Mouse (Mus musculus): ENCODE measurements around the gene Myh6. TPM values are rescaled to one million over a fixed set of nuclear protein-coding genes. Genes with fewer than 3 reads are reported as not detected.

Gene Myh6
- polyA plus RNA-seq (2012; rRNA removed) (0.77 and 2.1 TPM in 2 replicates), polyA plus RNA-seq (2014; fragmentation: Nextera tagmentation; extraction: Ambion mirVana) (4.8 and 7.3 TPM in 2 replicates)

GRCm38 (mm10) chr14:54966320-54966977, at the start of gene Myh6:
Myh6 (minus strand) TSS chr14:54966927.
- H3K27ac ChIP-seq (replicated peaks; ENCODE audit: low read depth, low read length) = no peak within 1 kb of the TSS
- WGBS = 64% methylated on average over 7 of the region's 7 CpGs
- H3K4me2 ChIP-seq (replicated peaks; ENCODE audit: low read depth, low read length, severe bottlenecking) = no peak within 1 kb of the TSS
- TF ChIP-seq POLR2A (IDR thresholded peaks at IDR 0.05; ENCODE audit: borderline replicate concordance, extremely low read depth, insufficient read depth, insufficient read length) = no peak
- no peaks in the 10 kb centered on the region for H3K9me3 ChIP-seq (ENCODE audit: control insufficient read depth, low read length)
- ATAC-seq (ENCODE audit: low FRiP score, low read depth) (no peak), DNase-seq (ENCODE audit: low spot score) (no peak)
- H3K4me1 ChIP-seq (ENCODE audit: control insufficient read depth, insufficient read depth, low read length) = no peaks in the 10 kb centered on the region
- H3K4me3 ChIP-seq (replicated peaks; ENCODE audit: low read length) = no peak within 1 kb of the TSS
- no peaks in the 10 kb centered on the region for H3K36me3 ChIP-seq (ENCODE audit: control insufficient read depth, insufficient read depth, low read length)
- H3K27me3 ChIP-seq (ENCODE audit: control insufficient read depth, insufficient read depth, low read length) = no peaks in the 10 kb centered on the region
- H3K9ac ChIP-seq (ENCODE audit: low read depth, low read length, severe bottlenecking) = no peak within 1 kb of the TSS

GRCm38 (mm10) chr14:55015767-55016111, 49.0 kb upstream of the Myh6 start:
- no peaks in the 10 kb centered on the region for H3K27me3 ChIP-seq (ENCODE audit: control insufficient read depth, insufficient read depth, low read length)
- peak overlapping the region; percentile 3; the same call in 1 of the 2 replicates for H3K27ac ChIP-seq (replicated peaks; ENCODE audit: low read depth, low read length)
- H3K4me2 ChIP-seq (replicated peaks; ENCODE audit: low read depth, low read length, severe bottlenecking) = peak overlapping the region; percentile 74
- peaks cover 5% of the 10 kb centered on the region for H3K4me1 ChIP-seq (ENCODE audit: control insufficient read depth, insufficient read depth, low read length)
- peak overlapping the region; percentile 71 for H3K9ac ChIP-seq (ENCODE audit: low read depth, low read length, severe bottlenecking)
- peak overlapping the region; percentile 63 for H3K4me3 ChIP-seq (replicated peaks; ENCODE audit: low read length)
- ATAC-seq (ENCODE audit: low FRiP score, low read depth) (peak; percentile 10; the same call in 1 of the 2 replicates), DNase-seq (ENCODE audit: low spot score) (peak; percentile 28)
- TF ChIP-seq POLR2A (IDR thresholded peaks at IDR 0.05; ENCODE audit: borderline replicate concordance, extremely low read depth, insufficient read depth, insufficient read length) = no peak
- peaks cover 29% of the 10 kb centered on the region for H3K36me3 ChIP-seq (ENCODE audit: control insufficient read depth, insufficient read depth, low read length)
- no peaks in the 10 kb centered on the region for H3K9me3 ChIP-seq (ENCODE audit: control insufficient read depth, low read length)
- under 1% methylated on average over 17 of the region's 17 CpGs for WGBS

- ATAC-seq (ENCODE audit: low FRiP score, low read depth) (peak; percentile 96), DNase-seq (ENCODE audit: low spot score) (peak; percentile 100)
- H3K4me2 ChIP-seq (replicated peaks; ENCODE audit: low read depth, low read length, severe bottlenecking) = peak within 1 kb of the TSS; percentile 74
- peak within 1 kb of the TSS; percentile 63 for H3K4me3 ChIP-seq (replicated peaks; ENCODE audit: low read length)
- TF ChIP-seq POLR2A (IDR thresholded peaks at IDR 0.05; ENCODE audit: borderline replicate concordance, extremely low read depth, insufficient read depth, insufficient read length) = peak; percentile 81; the same call in 1 of the 2 replicates
- peak within 1 kb of the TSS; percentile 85 for H3K9ac ChIP-seq (ENCODE audit: low read depth, low read length, severe bottlenecking)
- peak within 1 kb of the TSS; percentile 95 for H3K27ac ChIP-seq (replicated peaks; ENCODE audit: low read depth, low read length)
- no peaks in the 10 kb centered on the region for H3K9me3 ChIP-seq (ENCODE audit: control insufficient read depth, low read length)
- peaks cover 5% of the 10 kb centered on the region for H3K4me1 ChIP-seq (ENCODE audit: control insufficient read depth, insufficient read depth, low read length)
- WGBS = under 1% methylated on average over 36 of the region's 36 CpGs
- peaks cover 24% of the 10 kb centered on the region for H3K36me3 ChIP-seq (ENCODE audit: control insufficient read depth, insufficient read depth, low read length)
- H3K27me3 ChIP-seq (ENCODE audit: control insufficient read depth, insufficient read depth, low read length) = no peaks in the 10 kb centered on the region
Measured at GRCm38 (mm10) chr14:55014991-55015766, 48.5 kb upstream of the Myh6 start, which contains the start of gene Ngdn. Ngdn (plus strand) TSS chr14:55015454.

GRCm38 (mm10) chr14:55014591-55014990, 47.9 kb upstream of the Myh6 start:
- under 1% methylated on average over 26 of the region's 27 CpGs for WGBS

GRCm38 (mm10) chr14:55011116-55011515, 44.4 kb upstream of the Myh6 start:
- H3K4me3 ChIP-seq (replicated peaks; ENCODE audit: low read length) = no peak overlapping the region
- 65% methylated on average over 4 of the region's 4 CpGs for WGBS
- H3K4me1 ChIP-seq (ENCODE audit: control insufficient read depth, insufficient read depth, low read length) = peaks cover 4% of the 10 kb centered on the region
- ATAC-seq (ENCODE audit: low FRiP score, low read depth) (no peak), DNase-seq (ENCODE audit: low spot score) (no peak)
- no peak overlapping the region for H3K4me2 ChIP-seq (replicated peaks; ENCODE audit: low read depth, low read length, severe bottlenecking)
- no peaks in the 10 kb centered on the region for H3K9me3 ChIP-seq (ENCODE audit: control insufficient read depth, low read length)
- H3K27ac ChIP-seq (replicated peaks; ENCODE audit: low read depth, low read length) = no peak overlapping the region
- no peaks in the 10 kb centered on the region for H3K36me3 ChIP-seq (ENCODE audit: control insufficient read depth, insufficient read depth, low read length)
- no peaks in the 10 kb centered on the region for H3K27me3 ChIP-seq (ENCODE audit: control insufficient read depth, insufficient read depth, low read length)
- TF ChIP-seq POLR2A (IDR thresholded peaks at IDR 0.05; ENCODE audit: borderline replicate concordance, extremely low read depth, insufficient read depth, insufficient read length) = no peak
- H3K9ac ChIP-seq (ENCODE audit: low read depth, low read length, severe bottlenecking) = no peak overlapping the region

More at GRCm38 (mm10) chr14:55014591-55014990, 47.9 kb upstream of the Myh6 start:
- peak overlapping the region; percentile 69 for H3K4me2 ChIP-seq (replicated peaks; ENCODE audit: low read depth, low read length, severe bottlenecking)
- ATAC-seq (ENCODE audit: low FRiP score, low read depth) = peak; percentile 45
- H3K9me3 ChIP-seq (ENCODE audit: control insufficient read depth, low read length) = no peaks in the 10 kb centered on the region
- DNase-seq (ENCODE audit: low spot score) = no peak
- H3K27ac ChIP-seq (replicated peaks; ENCODE audit: low read depth, low read length) = peak overlapping the region; percentile 95
- peak overlapping the region; percentile 85 for H3K9ac ChIP-seq (ENCODE audit: low read depth, low read length, severe bottlenecking)
- H3K27me3 ChIP-seq (ENCODE audit: control insufficient read depth, insufficient read depth, low read length) = no peaks in the 10 kb centered on the region
- peaks cover 5% of the 10 kb centered on the region for H3K4me1 ChIP-seq (ENCODE audit: control insufficient read depth, insufficient read depth, low read length)
- peak overlapping the region; percentile 56 for H3K4me3 ChIP-seq (replicated peaks; ENCODE audit: low read length)
- no peak for TF ChIP-seq POLR2A (IDR thresholded peaks at IDR 0.05; ENCODE audit: borderline replicate concordance, extremely low read depth, insufficient read depth, insufficient read length)
- peaks cover 24% of the 10 kb centered on the region for H3K36me3 ChIP-seq (ENCODE audit: control insufficient read depth, insufficient read depth, low read length)
